Mouse (Mus musculus) Patski (cell line): ENCODE results near the gene Avil. TPM values are rescaled to one million over a fixed set of nuclear protein-coding genes. Genes with fewer than 3 reads are reported as not detected.

Experiments
- ATAC-seq: fragments of 100-300 bp; one replicate; pipeline ENCODE4 v1.8.0; 2021
- CTCF ChIA-PET: fragments of 350-600 bp; sonication (Branson Sonifier 250); formaldehyde crosslinking; loops from one replicate; lab custom pipeline; 2022; ENCODE audit warnings: inconsistent platforms; lab: Charles Lee
- POLR2A ChIA-PET: fragments of 350-600 bp; sonication (Branson Sonifier 250); formaldehyde crosslinking; loops from one replicate; lab custom pipeline; 2022; ENCODE audit warnings: antibody characterized with exemption, inconsistent platforms; lab: Charles Lee
- DNase-seq: peaks from one replicate; pipeline ENCODE4 v3.0.0-alpha.2; 2011; ENCODE audit warnings: low read depth, low spot score
- H3K27me3 ChIP-seq: fragments of 371-371 bp; one replicate; pipeline ENCODE4 v1.5.1; 2021
- CTCF ChIP-seq: fragments of 100-300 bp; IDR thresholded peaks from one replicate; pipeline ENCODE4 v1.5.1; 2021
- in situ Hi-C: fragments of 300-500 bp; cut with MboI; formaldehyde crosslinking; loops from 3 replicates; pipeline ENCODE4 v1.11.1; 2018; ENCODE audit warnings: low pct_unique_long_range_greater_than_20kb, mixed read lengths
- polyA plus RNA-seq: library from polyadenylated mRNA; unstranded; gene quantifications from one replicate; pipeline ENCODE4 v1.2.3, GENCODE M21; 2021

Gene Avil
- polyA plus RNA-seq, 1 experiment from 2014 or later, result 0.09 TPM

GRCm38 (mm10) chr10:127003334-127003733 is 2.8 kb downstream of the Avil start:
- in situ Hi-C loops, result no loop called here
- H3K27me3 ChIP-seq, result no peaks in the 10 kb centered on the region
- peak; percentile 29 for ATAC-seq
- POLR2A ChIA-PET, result no interaction called here
- CTCF ChIA-PET, result interaction anchor here (1.9 kb wide), 1 partner anchor 11 kb away, joined by 4 read pairs; no protein-coding TSS in a partner anchor
- TF ChIP-seq CTCF, result no peak
- no peak for DNase-seq

- CTCF ChIA-PET, result interaction anchor here (1.9 kb wide), 1 partner anchor 11 kb away, joined by 4 read pairs; no protein-coding TSS in a partner anchor
- no peak for TF ChIP-seq CTCF
- no peaks in the 10 kb centered on the region for H3K27me3 ChIP-seq
- POLR2A ChIA-PET, result no interaction called here
- DNase-seq (no peak), ATAC-seq (no peak)
- in situ Hi-C loops, result no loop called here
Observed at GRCm38 (mm10) chr10:127003806-127004205, 3.3 kb downstream of the Avil start.

- CTCF ChIA-PET, result interaction anchor here (1.7 kb wide), 1 partner anchor 11 kb away, joined by 5 read pairs; no protein-coding TSS in a partner anchor
- no peak for TF ChIP-seq CTCF
- no peak for ATAC-seq
- in situ Hi-C loops, result no loop called here
- POLR2A ChIA-PET, result no interaction called here
- DNase-seq, result no peak
- H3K27me3 ChIP-seq, result no peaks in the 10 kb centered on the region
Observed at GRCm38 (mm10) chr10:127016488-127016887, 16.0 kb downstream of the Avil start.

- TF ChIP-seq CTCF, result no peak
- H3K27me3 ChIP-seq, result no peaks in the 10 kb centered on the region
- ChIA-PET CTCF (interaction anchor here (1.1 to 1.7 kb wide), 4 partner anchors 11 to 15 kb away, joined by 3 to 5 read pairs (median 3); no protein-coding TSS in a partner anchor), POLR2A (no interaction called here)
- in situ Hi-C loops, result no loop called here
- DNase-seq (no peak), ATAC-seq (no peak)
Observed at GRCm38 (mm10) chr10:127017071-127017470, 16.6 kb downstream of the Avil start.

GRCm38 (mm10) chr10:127018422-127018821 is 17.9 kb downstream of the Avil start:
- in situ Hi-C loops, result no loop called here
- ATAC-seq, result no peak
- no peak for DNase-seq

GRCm38 (mm10) chr10:127030336-127031296 is 30.1 kb downstream of the Avil start, which contains the start of gene Tsfm:
Gene Tsfm, minus strand, starts transcription at chr10:127030840.
- peak; percentile 75 for ATAC-seq
- no peaks in the 10 kb centered on the region for H3K27me3 ChIP-seq
- DNase-seq, result peak; percentile 43
- CTCF ChIA-PET, result interaction anchor here (0.7 to 2.9 kb wide), 17 partner anchors 9 to 128 kb away, joined by 3 to 14 read pairs (median 4); partner anchors contain the start of genes Eef1akmt3 and Mettl1
- peak; percentile 99 for TF ChIP-seq CTCF
- POLR2A ChIA-PET, result interaction anchor here (1.0 to 3.9 kb wide), 4 partner anchors 11 to 115 kb away, joined by 3 to 19 read pairs (median 3); partner anchors contain the start of genes Eef1akmt3 and Mettl1
- in situ Hi-C loops, result loop anchor here (10.0 kb wide), 1 partner anchor 116 kb away; no protein-coding TSS in a partner anchor

More at GRCm38 (mm10) chr10:127018422-127018821, 17.9 kb downstream of the Avil start:
- H3K27me3 ChIP-seq, result no peaks in the 10 kb centered on the region
- ChIA-PET POLR2A (interaction anchor here (0.9 kb wide), 1 partner anchor 9 kb away, joined by 4 read pairs; no protein-coding TSS in a partner anchor), CTCF (interaction anchor here (1.4 to 1.6 kb wide), 2 partner anchors 12 to 17 kb away, joined by 3 read pairs; no protein-coding TSS in a partner anchor)
- TF ChIP-seq CTCF, result no peak

GRCm38 (mm10) chr10:127033301-127033741 is 32.8 kb downstream of the Avil start:
- H3K27me3 ChIP-seq, result no peaks in the 10 kb centered on the region
- in situ Hi-C loops, result loop anchor here (10.0 kb wide), 1 partner anchor 119 kb away; no protein-coding TSS in a partner anchor
- ChIA-PET POLR2A (no interaction called here), CTCF (no interaction called here)
- no peak for TF ChIP-seq CTCF
- ATAC-seq (no peak), DNase-seq (no peak)

- DNase-seq (no peak), ATAC-seq (no peak)
- POLR2A ChIA-PET, result no interaction called here
- in situ Hi-C loops, result loop anchor here (10.0 kb wide), 1 partner anchor 121 kb away; no protein-coding TSS in a partner anchor
- CTCF ChIA-PET, result interaction anchor here (0.6 kb wide), 1 partner anchor 118 kb away, joined by 3 read pairs; no protein-coding TSS in a partner anchor
- TF ChIP-seq CTCF, result no peak
- H3K27me3 ChIP-seq, result no peaks in the 10 kb centered on the region
Observed at GRCm38 (mm10) chr10:127036273-127036672, 35.8 kb downstream of the Avil start.

GRCm38 (mm10) chr10:127037641-127038040 is 37.1 kb downstream of the Avil start:
- DNase-seq, result no peak
- CTCF ChIA-PET, result no interaction called here
- in situ Hi-C loops, result loop anchor here (10.0 kb wide), 1 partner anchor 123 kb away; no protein-coding TSS in a partner anchor
- TF ChIP-seq CTCF, result no peak
- POLR2A ChIA-PET, result no interaction called here
- H3K27me3 ChIP-seq, result no peaks in the 10 kb centered on the region
- no peak for ATAC-seq

GRCm38 (mm10) chr10:127040569-127041214 is 40.2 kb downstream of the Avil start:
- CTCF ChIA-PET, result interaction anchor here (1.1 to 2.6 kb wide), 4 partner anchors 9 to 122 kb away, joined by 3 to 13 read pairs (median 6); no protein-coding TSS in a partner anchor
- TF ChIP-seq CTCF, result no peak
- in situ Hi-C loops, result no loop called here
- no peak for ATAC-seq
- no peak for DNase-seq
- H3K27me3 ChIP-seq, result no peaks in the 10 kb centered on the region
- POLR2A ChIA-PET, result interaction anchor here (0.9 to 2.8 kb wide), 5 partner anchors 11 to 121 kb away, joined by 3 to 19 read pairs (median 4); partner anchors contain the start of genes Tsfm and Tspan31
